Mouse (Mus musculus) E14TG2a.4 (cell line): ENCODE data around the gene Ube2dnl1.

Experiments used
- CTCF ChIP-seq: conservative IDR thresholded peaks from 2 replicates; pipeline ENCODE4 v1.5.1; 2014; ENCODE audit warnings: low read length
- NANOG ChIP-seq: IDR thresholded peaks from 2 replicates; pipeline ENCODE4 v1.6.1; 2014; ENCODE audit warnings: borderline replicate concordance, low read length, mixed read lengths

GRCm38 (mm10) chrX:114903391-114903790 lies 1.4 kb upstream of the Ube2dnl1 start:
- TF ChIP-seq CTCF (no peak), NANOG (no peak)
